Mouse (Mus musculus) C2C12 (cell line): Measurements from ENCODE around the gene Rgs14.

Experiments used
- CTCF ChIP-seq: IDR thresholded peaks from one replicate; pipeline ENCODE4 v1.5.1; 2011; ENCODE audit not compliant: control insufficient read depth, insufficient read depth, insufficient read length
- MAX ChIP-seq: IDR thresholded peaks from one replicate; pipeline ENCODE4 v1.6.1; 2011; ENCODE audit warnings: mild to moderate bottlenecking, control low read depth
- MYOG ChIP-seq: IDR thresholded peaks from one replicate; pipeline ENCODE4 v1.6.1; 2011; ENCODE audit not compliant: control insufficient read depth, insufficient read length; ENCODE audit errors: extremely low read depth
- USF1 ChIP-seq: IDR thresholded peaks from one replicate; pipeline ENCODE4 v1.6.1; 2011; ENCODE audit warnings: low read depth, mild to moderate bottlenecking, control low read depth, moderate library complexity

DNA sequence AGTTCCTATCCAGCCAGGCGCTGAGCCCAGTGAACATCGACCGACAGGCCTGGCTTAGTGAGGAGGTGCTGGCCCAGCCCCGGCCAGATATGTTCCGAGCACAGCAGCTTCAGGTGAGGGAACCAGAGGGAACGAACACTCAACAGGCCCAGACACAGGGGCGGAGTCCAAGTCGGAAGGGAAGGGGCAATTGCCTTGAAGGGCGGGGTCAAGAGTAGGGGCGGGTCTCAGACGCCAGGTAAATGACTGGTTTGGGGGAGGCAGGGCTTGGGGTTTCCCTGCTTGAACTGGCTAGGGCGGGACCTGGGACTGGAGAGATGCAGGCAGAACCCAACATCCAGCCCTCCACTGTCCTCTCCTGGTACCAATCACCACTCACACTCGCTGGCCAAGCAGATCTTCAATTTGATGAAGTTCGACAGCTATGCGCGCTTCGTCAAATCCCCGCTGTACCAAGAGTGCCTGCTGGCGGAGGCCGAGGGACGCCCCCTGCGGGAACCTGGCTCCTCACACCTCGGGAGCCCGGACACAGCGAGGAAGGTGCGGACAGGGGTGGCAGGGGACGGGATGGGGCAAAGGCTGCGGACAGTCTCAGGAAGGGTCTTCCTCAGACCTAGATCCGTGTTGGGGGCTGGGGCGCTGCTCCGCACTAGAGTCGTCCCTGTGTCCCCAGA is 9.5 kb downstream of the Rgs14 start:
- TF ChIP-seq CTCF (no peak), MAX (no peak), MYOG (no peak), USF1 (no peak)
